Comparison of ENCODE assay signal across 16 mouse cellular contexts in the genomic region with DNA sequence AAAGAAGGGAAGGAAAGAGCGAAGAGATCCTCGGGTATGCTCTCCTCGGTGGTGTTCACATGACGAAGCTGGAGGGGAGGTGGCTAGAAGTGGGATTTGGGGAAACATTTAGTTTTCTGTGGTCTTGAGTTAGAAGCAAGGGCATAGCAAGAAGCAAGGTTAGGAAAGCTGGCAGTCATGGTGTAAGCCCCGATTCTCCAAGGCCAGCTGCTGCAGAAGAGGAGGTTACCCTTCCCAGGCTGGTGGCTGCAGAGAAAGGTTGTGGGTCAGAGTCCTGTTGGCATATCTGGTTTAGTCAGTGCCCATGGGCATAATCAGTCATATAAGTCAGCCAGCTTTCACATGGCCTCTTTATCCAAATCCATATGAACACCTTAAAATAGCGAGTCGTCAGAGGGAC. TPM values are rescaled to one million over a fixed set of nuclear protein-coding genes. Genes with fewer than 3 reads are reported as not detected.
DNase-seq lines count a peak whose midpoint lies in the region; TF ChIP-seq lines count a peak whose summit lies in the region.
"Had no signal": no experiment of that assay in that cellular context is flagged by ENCODE, and none has a peak within 500 bp of the region (broad histone marks: within the 10 kb centered on the region; RNA-seq: fewer than 3 reads in every experiment).

No protein-coding gene starts in this region.

- TF ChIP-seq CTCF in testis, adult 2 months (IDR thresholded peaks at IDR 0.05; ENCODE audit: control insufficient read depth, insufficient read depth, insufficient replicate concordance, low read depth, low read length): no peak

- TF ChIP-seq POLR2A in testis, adult 2 months (IDR thresholded peaks at IDR 0.05; ENCODE audit: control insufficient read depth, low read depth, low read length): no peak

- no peaks in the 10 kb centered on the region for H3K36me3 ChIP-seq in testis, adult 2 months (ENCODE audit: control insufficient read depth, insufficient read depth, low read length)
- H3K36me3 ChIP-seq: forebrain, embryonic 10.5 days; hindbrain, embryonic 12.5 days; intestine, embryonic 15.5 days had no signal

- no peaks in the 10 kb centered on the region for H3K27me3 ChIP-seq in testis, adult 2 months (ENCODE audit: control insufficient read depth, insufficient read depth, low read length)
- H3K27me3 ChIP-seq: hindbrain, embryonic 12.5 days; intestine, embryonic 15.5 days had no signal

- peak; percentile 44 to 86 for DNase-seq in adrenal gland, adult (ENCODE audit: inconsistent age in 2 of 2, low spot score in 1 of 2)
- no peak for DNase-seq in adrenal gland, adult 18-20 months (ENCODE audit: low spot score in 2 of 2)
- DNase-seq in testis, postnatal 10 days (ENCODE audit: low spot score): no peak
- DNase-seq in adrenal gland, postnatal 36 days: peak; percentile 21 to 52
- no peak for DNase-seq in spleen, postnatal 36 days (ENCODE audit: low spot score in 2 of 2)
- DNase-seq in layer of hippocampus, postnatal 36 days: no peak
- DNase-seq: cerebellum, adult 18-20 months; cerebellum, adult 9-10 months; cerebellum, postnatal 14 days; forebrain, postnatal 0 days; gastrocnemius, adult 2 months; gastrocnemius, postnatal 14 days had no signal

- H3K4me3 ChIP-seq in testis, adult 2 months (ENCODE audit: control insufficient read depth, low read depth, low read length): no peak overlapping the region
- H3K4me3 ChIP-seq: forebrain, embryonic 10.5 days; gastrocnemius, adult 2 months; hindbrain, embryonic 12.5 days; intestine, embryonic 15.5 days had no signal

- H3K4me1 ChIP-seq in testis, adult 2 months (ENCODE audit: control insufficient read depth, insufficient read depth, low read length): peaks cover 7% of the 10 kb centered on the region
- H3K4me1 ChIP-seq: intestine, embryonic 15.5 days had no signal

- 0 out of 2 replicates have a peak overlapping the region, but pooled peaks have one; percentile 15 for H3K27ac ChIP-seq in testis, adult 2 months (ENCODE audit: control insufficient read depth, insufficient read depth, low read depth, low read length)
- H3K27ac ChIP-seq: forebrain, embryonic 10.5 days; gastrocnemius, adult 2 months; hindbrain, embryonic 12.5 days; intestine, embryonic 15.5 days had no signal

RNA-seq across cellular contexts. Expression of a gene that starts 9.2 kb away (rescaled TPM):
- 100 to 1,000 TPM in 1 of 2 experiments, 10 to 100 TPM in 1; 80.1 to 117 TPM for total RNA-seq in adrenal gland, adult 18-20 months (2021)
- 9.3 and 12.9 TPM in 2 replicates for polyA plus RNA-seq in testis, adult 2 months (2012; rRNA removed)
- 100 to 1,000 TPM in 1 of 2 experiments, 10 to 100 TPM in 1; 88.5 to 105 TPM for total RNA-seq in adrenal gland, postnatal 36 days (2021)
- total RNA-seq in layer of hippocampus, postnatal 36 days (2021): 10 to 100 TPM; 84.0 to 86.3 TPM

Comparison
In these comparisons a context has a peak if more than half of its experiments do, and no peak if none do; other contexts are left out.
1. DNase-seq: peak in adrenal gland, adult (2 of 2) and adrenal gland, postnatal 36 days (2 of 2); none in adrenal gland, adult 18-20 months (0 of 2), testis, postnatal 10 days (single experiment), spleen, postnatal 36 days (0 of 2) and layer of hippocampus, postnatal 36 days (0 of 2).